Mouse (Mus musculus) liver, embryonic 14.5 days (tissue): ENCODE results near the gene Id4. TPM values are rescaled to one million over a fixed set of nuclear protein-coding genes. Genes with fewer than 3 reads are reported as not detected.
A peak's percentile ranks its signal among the peaks of the same experiment; 100 is the strongest.

Experiments
- ATAC-seq: fragments of 200-750 bp; cut with Nextera tagmentation; 2 replicates; pipeline ENCODE4 v1.8.0; 2017; ENCODE audit warnings: moderate number of reproducible peaks, mild to moderate bottlenecking, moderate library complexity; ENCODE audit not compliant: insufficient read depth
- DNase-seq, 3 experiments: peaks; one replicate each; pipeline ENCODE4 v3.0.0-alpha.2; 2012 to 2013; ENCODE audit warnings: low read depth in 3 of 3, low spot score in 3 of 3
- H3K27ac ChIP-seq: fragments of 300-500 bp; sonication (generic); 2 replicates; pipeline ENCODE4 v1.5.1; 2014; ENCODE audit warnings: moderate library complexity, mild to moderate bottlenecking, control low read depth, inconsistent platforms
- H3K27me3 ChIP-seq: fragments of 300-500 bp; sonication (generic); 2 replicates; pipeline ENCODE4 v1.6.1; 2014; ENCODE audit warnings: mild to moderate bottlenecking, low read length, moderate library complexity; ENCODE audit not compliant: control insufficient read depth, insufficient read depth
- H3K36me3 ChIP-seq: fragments of 300-500 bp; sonication (generic); replicated peaks from 2 replicates; pipeline ENCODE4 v1.6.1; 2014; ENCODE audit warnings: low read depth; ENCODE audit not compliant: control insufficient read depth, insufficient read depth
- H3K4me1 ChIP-seq, 2 experiments: fragments of 200-500 bp in 1 of 2; fragments of 300-500 bp in 1 of 2; sonication (generic) in 1 of 2; replicated peaks; 2 replicates each; pipeline ENCODE4 v1.6.1; 2012 to 2014; ENCODE audit warnings: antibody characterized with exemption in 1 of 2, inconsistent platforms in 1 of 2, low read length in 1 of 2; ENCODE audit not compliant: control insufficient read depth in 2 of 2, insufficient read depth in 2 of 2
- H3K4me2 ChIP-seq: fragments of 300-500 bp; sonication (generic); 2 replicates; pipeline ENCODE4 v1.6.1; 2014; ENCODE audit warnings: low read depth, mild to moderate bottlenecking, control low read depth, moderate library complexity
- H3K4me3 ChIP-seq, 2 experiments: fragments of 200-500 bp in 1 of 2; fragments of 300-500 bp in 1 of 2; sonication (generic) in 1 of 2; 2 replicates each; pipeline ENCODE4 v1.5.1; 2012 to 2014; ENCODE audit warnings: low read depth in 2 of 2, low read length in 2 of 2, mild to moderate bottlenecking in 2 of 2, control low read depth in 1 of 2, inconsistent platforms in 1 of 2, moderate library complexity in 1 of 2; ENCODE audit not compliant: insufficient read depth in 1 of 2
- H3K9ac ChIP-seq: fragments of 300-500 bp; sonication (generic); replicated peaks from 2 replicates; pipeline ENCODE4 v1.6.1; 2014; ENCODE audit warnings: mild to moderate bottlenecking, control low read depth, moderate library complexity
- H3K9me3 ChIP-seq: fragments of 300-500 bp; sonication (generic); 2 replicates; pipeline ENCODE4 v1.6.1; 2016; ENCODE audit warnings: low read length, mixed read lengths; ENCODE audit not compliant: control insufficient read depth
- CTCF ChIP-seq: IDR thresholded peaks from 2 replicates; pipeline ENCODE4 v1.5.1; 2016; ENCODE audit warnings: antibody characterized with exemption, low read depth, control low read depth
- EP300 ChIP-seq: IDR thresholded peaks from 2 replicates; pipeline ENCODE4 v1.6.1; 2016; ENCODE audit warnings: antibody characterized with exemption, low read depth
- WGBS: fragments of 180-500 bp; shearing (Covaris S2); extraction: QIAGEN DNeasy Blood & Tissue Kit; methylation state at CpG from one replicate; pipeline ENCODE4 v1.1.7; 2014; ENCODE audit not compliant: insufficient replicate concordance; 5-methylcytosine and 5-hydroxymethylcytosine counted together
- polyA plus RNA-seq, 2 experiments: library from polyadenylated mRNA; depleted of rRNA in 1 of 2; stranded (reverse) in 1 of 2; unstranded in 1 of 2; fragments of >200 nt; fragmentation: Nextera tagmentation in 1 of 2; extraction: Ambion mirVana in 1 of 2; gene quantifications; 2 replicates each; pipeline versions ENCODE4 v1.2.1 to v1.2.3; 2012 to 2014

Id4 gene
- polyA plus RNA-seq (2012; rRNA removed) = 0.15 and 0.16 TPM in 2 replicates
- 0.10 and 0.13 TPM in 2 replicates for polyA plus RNA-seq (2014; fragmentation: Nextera tagmentation; extraction: Ambion mirVana)

DNA sequence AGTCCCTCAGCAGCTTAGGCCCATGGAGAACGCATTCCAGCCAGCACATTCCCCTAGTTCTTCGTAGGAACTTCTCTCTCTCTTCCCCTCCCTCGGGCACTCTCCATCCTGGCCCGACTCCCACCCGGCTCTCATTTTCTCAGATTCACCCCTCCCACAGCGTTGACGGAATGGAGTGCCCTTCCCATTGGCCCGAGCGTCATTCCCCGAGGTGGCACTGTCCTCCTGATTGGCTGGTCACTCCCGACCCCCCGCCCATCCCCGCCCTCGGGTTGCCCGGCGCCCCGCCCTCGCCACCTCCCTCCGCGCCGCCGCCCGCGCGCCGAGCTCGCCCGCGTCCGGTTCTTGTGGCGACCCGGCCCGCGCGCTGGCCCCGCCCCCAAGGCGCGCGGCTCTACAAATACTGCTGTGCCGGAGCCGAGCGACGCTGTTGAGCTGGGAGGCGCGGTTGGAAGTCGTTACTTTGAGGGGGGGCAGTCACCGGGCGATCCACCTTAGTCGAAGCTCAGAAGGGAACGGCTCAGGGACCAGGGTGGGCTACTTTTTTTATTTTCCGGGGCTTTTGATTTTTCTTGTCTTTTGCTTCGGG is at the start of gene Id4:
Gene Id4 (plus strand): TSS at position 539 of the 589 bp plus-strand sequence.
- Histone ChIP-seq H3K27ac (no peak within 1 kb of the TSS), H3K4me3 (peak within 1 kb of the TSS; percentile 47 to 50), H3K9ac (no peak within 1 kb of the TSS), H3K4me1 (no peaks in the 10 kb centered on the region), H3K36me3 (no peaks in the 10 kb centered on the region), H3K9me3 (no peaks in the 10 kb centered on the region), H3K27me3 (peaks cover 35% of the 10 kb centered on the region), H3K4me2 (peak within 1 kb of the TSS; percentile 55)
- DNase-seq = peak; percentile 30 to 37 (median 36)
- TF ChIP-seq EP300 (no peak), CTCF (no peak)
- peak; percentile 81 for ATAC-seq
- under 1% methylated on average over 52 of the region's 52 CpGs for WGBS

DNA sequence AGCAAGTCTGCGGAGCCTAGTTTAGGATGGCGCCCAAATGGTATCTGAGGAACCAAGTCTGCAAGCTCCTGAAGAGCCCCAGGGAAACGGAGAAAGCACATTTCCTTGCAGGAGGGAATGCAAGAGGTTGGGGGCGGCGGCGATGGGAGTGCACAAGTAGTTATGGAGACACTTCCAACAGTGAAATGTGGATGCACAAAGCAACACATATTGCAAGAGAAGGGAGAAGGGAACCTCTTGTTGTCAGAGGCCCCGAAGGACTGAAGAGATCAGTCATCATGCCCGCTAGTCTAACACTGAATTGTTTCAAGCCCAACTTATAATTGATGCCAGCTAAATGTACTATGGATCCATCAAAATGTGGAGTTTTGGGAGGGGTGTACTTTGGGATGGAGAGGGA is 33.9 kb upstream of the Id4 start:
- 26% methylated on average over 8 of the region's 8 CpGs for WGBS
- Histone ChIP-seq H3K9me3 (no peaks in the 10 kb centered on the region), H3K36me3 (no peaks in the 10 kb centered on the region), H3K4me2 (no peak overlapping the region), H3K4me1 (no peaks in the 10 kb centered on the region), H3K27ac (no peak overlapping the region), H3K27me3 (no peaks in the 10 kb centered on the region), H3K9ac (no peak overlapping the region), H3K4me3 (no peak overlapping the region)
- TF ChIP-seq EP300 (no peak), CTCF (no peak)
- no peak for DNase-seq
- ATAC-seq = no peak

- no peaks in the 10 kb centered on the region for H3K9me3 ChIP-seq
- no peak overlapping the region for H3K27ac ChIP-seq
- DNase-seq (peak; percentile 17 to 26 (median 19)), ATAC-seq (peak; percentile 71)
- H3K4me3 ChIP-seq = 0 out of 4 replicates have a peak overlapping the region, but pooled peaks of 1 of the 2 experiments have one; percentile 3
- H3K27me3 ChIP-seq = no peaks in the 10 kb centered on the region
- 1% methylated on average over 38 of the region's 38 CpGs for WGBS
- no peak overlapping the region for H3K9ac ChIP-seq
- H3K36me3 ChIP-seq = no peaks in the 10 kb centered on the region
- no peaks in the 10 kb centered on the region for H3K4me1 ChIP-seq
- no peak for TF ChIP-seq EP300
- no peak for TF ChIP-seq CTCF
- H3K4me2 ChIP-seq = peak overlapping the region; percentile 45
Measured at GRCm38 (mm10) chr13:48227712-48228111, 33.3 kb upstream of the Id4 start.

- Histone ChIP-seq H3K9me3 (no peaks in the 10 kb centered on the region), H3K4me2 (peak overlapping the region; percentile 45), H3K27me3 (no peaks in the 10 kb centered on the region), H3K27ac (no peak overlapping the region), H3K4me3 (0 out of 4 replicates have a peak overlapping the region, but pooled peaks of 1 of the 2 experiments have one; percentile 3), H3K4me1 (no peaks in the 10 kb centered on the region), H3K9ac (no peak overlapping the region), H3K36me3 (no peaks in the 10 kb centered on the region)
- WGBS = 17% methylated on average over 4 of the region's 4 CpGs
- DNase-seq (no peak), ATAC-seq (no peak)
- TF ChIP-seq EP300 = no peak
- no peak for TF ChIP-seq CTCF
Measured at GRCm38 (mm10) chr13:48228114-48228513, 32.9 kb upstream of the Id4 start.

GRCm38 (mm10) chr13:48230996-48231395 is 30.0 kb upstream of the Id4 start:
- ATAC-seq (no peak), DNase-seq (no peak)
- no peaks in the 10 kb centered on the region for H3K9me3 ChIP-seq
- no peak overlapping the region for H3K9ac ChIP-seq
- H3K4me1 ChIP-seq = no peaks in the 10 kb centered on the region
- TF ChIP-seq CTCF = no peak
- TF ChIP-seq EP300 = no peak
- no peak overlapping the region for H3K27ac ChIP-seq
- H3K4me3 ChIP-seq = no peak overlapping the region
- WGBS = 61% methylated on average over 6 of the region's 6 CpGs
- H3K27me3 ChIP-seq = no peaks in the 10 kb centered on the region
- H3K36me3 ChIP-seq = no peaks in the 10 kb centered on the region
- no peak overlapping the region for H3K4me2 ChIP-seq
